8 mouse cellular contexts compared by ENCODE assay signal in the genomic region with DNA sequence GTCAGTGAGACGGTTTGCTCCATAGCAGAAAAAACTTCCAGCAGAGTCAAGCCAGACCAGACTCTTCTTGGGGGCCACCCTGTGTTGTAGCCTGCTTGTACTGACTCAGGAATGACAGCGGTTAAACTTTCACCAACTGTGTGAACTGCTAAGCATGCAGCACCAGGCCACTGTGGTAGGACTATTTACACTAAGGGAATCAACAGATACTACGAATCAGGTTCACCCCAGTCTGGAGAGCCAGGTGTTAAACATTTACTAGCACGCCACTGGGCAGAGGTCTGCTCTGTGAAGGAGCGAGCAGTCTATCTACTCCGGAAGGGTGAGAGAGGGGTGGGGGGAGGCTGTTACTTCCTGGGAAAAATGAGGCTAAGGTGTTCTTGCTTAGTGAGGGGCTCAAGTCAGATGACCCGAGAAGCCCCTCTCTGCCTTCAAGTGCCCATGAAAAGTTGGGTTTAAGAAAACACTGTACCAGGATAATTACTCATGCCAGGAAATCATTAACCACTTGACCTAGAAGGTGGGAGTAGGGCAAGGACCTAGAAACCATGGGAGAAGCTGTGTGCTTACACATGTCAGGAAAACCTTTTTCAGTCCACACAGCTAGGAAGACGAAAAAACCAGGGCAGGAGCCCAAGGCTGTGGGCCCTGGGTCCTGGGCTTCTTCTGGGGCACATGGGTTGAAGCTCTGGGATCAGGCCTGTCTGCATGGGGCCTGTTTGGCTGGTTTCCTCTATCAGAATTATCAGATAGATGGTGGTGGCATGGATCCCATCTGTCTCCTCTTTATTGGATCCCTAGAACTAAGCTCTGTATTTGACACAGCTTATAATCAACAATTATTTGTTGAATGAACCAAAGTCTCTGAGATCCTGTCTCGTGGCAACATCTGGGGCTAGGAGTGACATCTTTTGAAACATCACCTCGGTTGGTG. TPM values are rescaled to one million over a fixed set of nuclear protein-coding genes. Genes with fewer than 3 reads are reported as not detected.
DNase-seq lines count a peak whose midpoint lies in the region; ATAC-seq and TF ChIP-seq lines count a peak whose summit lies in the region.

No protein-coding gene starts in this region.

- no peaks in the 10 kb centered on the region for H3K9me3 ChIP-seq in lung, postnatal 0 days (ENCODE audit: low read length)
- H3K9me3 ChIP-seq in intestine, embryonic 16.5 days (ENCODE audit: control insufficient read depth, low read length) = no peaks in the 10 kb centered on the region
- H3K9me3 ChIP-seq in stomach, embryonic 14.5 days (ENCODE audit: control insufficient read depth, low read depth, low read length) = no peaks in the 10 kb centered on the region

- no peaks in the 10 kb centered on the region for H3K36me3 ChIP-seq in lung, postnatal 0 days (ENCODE audit: insufficient read depth, low read length)
- no peaks in the 10 kb centered on the region for H3K36me3 ChIP-seq in intestine, embryonic 16.5 days (ENCODE audit: control insufficient read depth, insufficient read depth, low read length)
- no peaks in the 10 kb centered on the region for H3K36me3 ChIP-seq in stomach, embryonic 14.5 days (ENCODE audit: control insufficient read depth, insufficient read depth, low read length)

- H3K27me3 ChIP-seq in lung, postnatal 0 days (replicated peaks; ENCODE audit: insufficient read depth, low read length) = no peaks in the 10 kb centered on the region
- no peaks in the 10 kb centered on the region for H3K27me3 ChIP-seq in intestine, embryonic 16.5 days (replicated peaks; ENCODE audit: control insufficient read depth, insufficient read depth, low read length)
- H3K27me3 ChIP-seq in stomach, embryonic 14.5 days (ENCODE audit: control insufficient read depth, insufficient read depth, low read length) = no peaks in the 10 kb centered on the region

- no peak for TF ChIP-seq CTCF in lung, postnatal 0 days (IDR thresholded peaks at IDR 0.05)
- no peak for TF ChIP-seq CTCF in lung, adult 2 months (IDR thresholded peaks at IDR 0.05; ENCODE audit: insufficient read depth, low read length)

- peak; percentile 62 for ATAC-seq in lung, postnatal 0 days
- ATAC-seq in intestine, embryonic 16.5 days = peak; percentile 88
- ATAC-seq in stomach, embryonic 14.5 days (ENCODE audit: insufficient number of reproducible peaks, insufficient read depth, low FRiP score, low read depth) = peak; percentile 90

- H3K4me1 ChIP-seq in lung, postnatal 0 days (ENCODE audit: insufficient read depth, low read depth, low read length) = peaks cover 8% of the 10 kb centered on the region; the same call in 1 of the 2 replicates
- peaks cover 20% of the 10 kb centered on the region for H3K4me1 ChIP-seq in lung, adult 2 months (ENCODE audit: control insufficient read depth, insufficient read depth, low read length)
- peaks cover 38% of the 10 kb centered on the region for H3K4me1 ChIP-seq in intestine, embryonic 16.5 days (ENCODE audit: control insufficient read depth, insufficient read depth, low read length)
- H3K4me1 ChIP-seq in stomach, embryonic 14.5 days (ENCODE audit: control insufficient read depth, insufficient read depth, low read length) = peaks cover 17% of the 10 kb centered on the region; the same call in 1 of the 2 replicates

- H3K27ac ChIP-seq in lung, postnatal 0 days (ENCODE audit: low read length) = peak overlapping the region; percentile 40; the same call in 1 of the 2 replicates
- H3K27ac ChIP-seq in intestine, embryonic 16.5 days (ENCODE audit: low read length) = peak overlapping the region; percentile 95
- peak overlapping the region; percentile 85 for H3K27ac ChIP-seq in stomach, embryonic 14.5 days (ENCODE audit: low read length)

- H3K4me2 ChIP-seq in lung, postnatal 0 days (replicated peaks; ENCODE audit: low read depth, low read length) = no peak overlapping the region
- peak overlapping the region; percentile 37 for H3K4me2 ChIP-seq in intestine, embryonic 16.5 days (ENCODE audit: low read depth, low read length)
- H3K4me2 ChIP-seq in stomach, embryonic 14.5 days (replicated peaks; ENCODE audit: low read depth, low read length) = 0 out of 2 replicates have a peak overlapping the region, but pooled peaks have one; percentile 7

- H3K9ac ChIP-seq in lung, postnatal 0 days (replicated peaks; ENCODE audit: low read depth) = no peak overlapping the region
- peak overlapping the region; percentile 41 for H3K9ac ChIP-seq in intestine, embryonic 16.5 days (ENCODE audit: low read depth, low read length)
- no peak overlapping the region for H3K9ac ChIP-seq in stomach, embryonic 14.5 days (replicated peaks; ENCODE audit: low read depth, low read length)

- WGBS in lung, postnatal 0 days = 31% methylated on average over 10 of the region's 10 CpGs
- WGBS in lung, adult 2 months = 57% methylated on average over 10 of the region's 10 CpGs
- 31% methylated on average over 10 of the region's 10 CpGs for WGBS in intestine, embryonic 16.5 days
- WGBS in stomach, embryonic 14.5 days = 29% methylated on average over 10 of the region's 10 CpGs

- DNase-seq in lung, postnatal 0 days (ENCODE audit: low spot score) = peak; percentile 55
- no peak for DNase-seq in lung, adult 2 months
- DNase-seq in kidney, postnatal 4 days = peak; percentile 67 to 82
- DNase-seq in right cerebral cortex, postnatal 25 days = no peak
- DNase-seq in right cerebral cortex, postnatal 4 days = no peak
- no peak for DNase-seq in layer of hippocampus, postnatal 36 days

- TF ChIP-seq EP300 in lung, postnatal 0 days (IDR thresholded peaks at IDR 0.05) = no peak; the same call in 1 of the 2 replicates

- H3K4me3 ChIP-seq in lung, postnatal 0 days (ENCODE audit: low read depth, low read length) = no peak overlapping the region
- H3K4me3 ChIP-seq in lung, adult 2 months (replicated peaks; ENCODE audit: extremely low read depth, low read depth, low read length) = no peak overlapping the region
- H3K4me3 ChIP-seq in intestine, embryonic 16.5 days (ENCODE audit: low read length) = no peak overlapping the region
- no peak overlapping the region for H3K4me3 ChIP-seq in stomach, embryonic 14.5 days (ENCODE audit: low read depth, low read length)

- TF ChIP-seq POLR2A in lung, adult 2 months (IDR thresholded peaks at IDR 0.05; ENCODE audit: borderline replicate concordance, extremely low read depth, low read depth, low read length) = no peak

RNA-seq across cellular contexts. Expression of a gene that starts 7.0 kb away (rescaled TPM):
- polyA plus RNA-seq in lung, postnatal 0 days (2015; fragmentation: Nextera tagmentation; extraction: Ambion mirVana) = 18.0 and 20.2 TPM in 2 replicates
- 51.6 and 52.6 TPM in 2 replicates for polyA plus RNA-seq in lung, adult 2 months (2012; rRNA removed)
- polyA plus RNA-seq in intestine, embryonic 16.5 days (2015; fragmentation: Nextera tagmentation; extraction: Ambion mirVana) = 21.2 and 22.3 TPM in 2 replicates
- 43.9 and 45.3 TPM in 2 replicates for polyA plus RNA-seq in stomach, embryonic 14.5 days (2014; fragmentation: Nextera tagmentation; extraction: Ambion mirVana)
- 10 to 100 TPM; 88.1 to 94.5 TPM for total RNA-seq in layer of hippocampus, postnatal 36 days (2021)

Comparison
In these comparisons a context has a peak if more than half of its experiments do, and no peak if none do; other contexts are left out.
1. DNase-seq: peak in lung, postnatal 0 days (single experiment) and kidney, postnatal 4 days (2 of 2); none in lung, adult 2 months (single experiment), right cerebral cortex, postnatal 25 days (single experiment), right cerebral cortex, postnatal 4 days (single experiment) and layer of hippocampus, postnatal 36 days (0 of 2).
2. H3K27ac ChIP-seq: peak in every context shown above with its lines; median percentile 95 in intestine, embryonic 16.5 days; 85 in stomach, embryonic 14.5 days; 40 in lung, postnatal 0 days.
3. Peak in every context shown above with its lines, with median percentiles within 50 percentile points of each other: ATAC-seq.